Mouse (Mus musculus) layer of hippocampus, adult 9-10 months (tissue): Measurements from ENCODE around the gene Atf6.

Source experiments
- DNase-seq: peaks from one replicate; pipeline ENCODE4 v3.0.0; 2022; ENCODE audit warnings: low spot score

Gene Atf6

DNA sequence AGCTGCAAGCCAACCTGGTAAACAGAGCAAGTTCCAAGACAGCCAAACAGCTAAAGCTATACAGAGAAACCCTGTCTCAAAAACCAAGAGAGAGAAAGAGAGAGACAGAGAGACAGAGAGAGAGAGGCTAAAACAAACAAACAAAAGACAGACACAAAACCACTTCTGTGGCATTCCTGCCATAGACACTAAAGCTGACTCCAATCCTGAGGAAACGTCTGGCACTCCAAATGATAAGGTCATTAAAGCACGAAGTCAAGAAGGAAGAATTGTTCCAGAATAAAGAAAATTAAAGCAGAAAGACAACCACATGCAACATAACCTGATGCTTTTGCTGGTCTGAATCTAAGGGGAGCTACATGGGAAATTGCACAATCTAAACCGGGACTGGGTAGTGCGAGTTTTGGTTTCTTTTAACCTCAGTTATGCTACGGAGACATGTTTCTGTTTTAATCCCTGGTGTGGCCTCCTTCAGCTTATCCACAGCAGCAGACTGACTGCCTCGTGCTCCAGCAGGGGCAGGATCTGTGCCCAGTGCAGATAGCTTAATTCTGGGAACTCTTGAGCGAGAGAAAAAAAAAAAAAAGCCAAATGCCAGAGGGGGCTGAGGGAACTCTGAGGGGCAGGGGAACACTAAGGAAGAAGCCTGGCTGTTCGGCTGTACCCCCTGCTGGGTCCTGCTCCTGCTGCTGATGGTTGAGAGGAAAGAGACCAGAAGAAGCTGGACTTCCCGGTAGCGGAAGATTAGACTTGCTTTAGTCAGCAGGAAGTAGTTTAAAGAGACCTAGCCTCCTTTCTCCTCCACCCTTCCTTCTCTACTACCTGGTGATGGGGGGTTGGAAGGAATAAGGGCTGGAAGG is 21.9 kb downstream of the Atf6 start:
- no peak for DNase-seq

DNA sequence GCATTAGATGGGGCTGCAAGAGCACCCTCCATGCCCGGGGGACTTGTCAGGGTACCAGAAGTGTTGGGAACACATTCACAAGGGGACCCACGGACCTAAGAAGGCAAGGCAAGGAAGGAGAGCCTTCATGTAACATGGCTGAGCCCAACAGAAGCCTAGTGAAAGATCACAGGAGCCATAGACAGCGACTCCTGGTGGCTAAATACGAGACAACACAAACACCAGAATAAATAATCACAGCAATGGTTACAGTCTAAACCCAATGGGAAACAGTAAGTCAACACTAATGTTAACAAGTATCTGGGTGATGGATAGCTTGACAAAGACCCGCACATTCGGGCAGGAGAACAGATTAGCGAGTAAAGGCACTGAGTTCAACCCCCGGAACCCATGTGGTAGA is 23.2 kb downstream of the Atf6 start:
- no peak for DNase-seq

DNA sequence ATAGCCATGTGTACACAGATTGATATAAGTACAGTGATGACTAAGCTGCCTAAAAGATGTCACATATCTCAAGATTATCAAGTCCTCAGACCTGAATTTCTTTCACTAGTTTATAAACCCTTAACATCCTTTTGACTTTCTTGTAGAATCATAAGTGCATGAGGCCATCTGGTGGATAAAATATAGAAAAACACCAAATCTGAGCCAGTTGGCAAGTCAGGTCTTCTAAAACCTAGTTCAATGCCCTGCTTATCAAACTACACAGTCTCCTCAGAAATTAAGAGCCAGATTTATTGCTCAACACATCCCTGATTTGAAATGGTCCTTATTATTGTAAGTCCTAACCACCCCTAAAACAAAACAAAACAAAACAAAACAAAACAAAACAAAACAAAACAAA is 27.9 kb downstream of the Atf6 start:
- peak; percentile 56 for DNase-seq

DNA sequence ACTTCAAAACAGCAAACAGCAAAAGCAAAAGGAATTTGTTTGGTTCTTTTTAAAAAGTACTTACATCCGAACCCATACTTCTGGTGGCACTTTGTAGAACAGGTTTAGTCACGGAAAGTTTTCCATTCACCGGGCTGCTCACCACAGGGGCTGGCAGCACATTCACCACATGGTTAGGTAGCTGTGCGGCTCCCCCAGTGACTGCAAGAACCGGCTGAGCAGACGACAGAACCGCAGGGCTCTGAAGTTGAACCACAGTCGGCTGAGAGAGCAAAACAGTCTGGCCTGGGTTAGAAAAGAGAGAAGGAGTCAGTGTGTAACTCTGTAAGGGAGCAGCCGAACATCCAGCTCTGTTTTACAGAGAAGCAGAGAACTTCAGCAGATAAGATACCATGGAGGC is 32.8 kb downstream of the Atf6 start:
- no peak for DNase-seq

DNA sequence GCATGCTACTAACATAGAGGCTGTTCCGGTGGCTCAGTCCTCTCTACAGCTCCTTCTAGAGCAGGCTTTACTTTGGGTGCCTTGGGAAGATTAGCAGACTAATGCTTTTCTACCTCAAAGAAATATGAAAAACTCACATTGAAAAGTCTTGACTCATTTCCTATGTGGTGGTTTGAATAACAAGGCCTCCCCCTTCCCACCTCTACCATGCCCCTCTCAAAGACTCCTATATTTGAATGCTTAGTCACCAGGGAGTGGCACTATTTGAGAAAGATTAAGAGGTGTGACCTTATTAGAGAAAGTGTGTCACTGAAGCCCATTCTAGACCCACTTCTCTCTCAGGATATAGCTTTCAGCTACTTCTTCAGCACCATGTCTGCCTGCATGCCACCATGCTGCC is 37.8 kb downstream of the Atf6 start:
- DNase-seq = no peak

DNA sequence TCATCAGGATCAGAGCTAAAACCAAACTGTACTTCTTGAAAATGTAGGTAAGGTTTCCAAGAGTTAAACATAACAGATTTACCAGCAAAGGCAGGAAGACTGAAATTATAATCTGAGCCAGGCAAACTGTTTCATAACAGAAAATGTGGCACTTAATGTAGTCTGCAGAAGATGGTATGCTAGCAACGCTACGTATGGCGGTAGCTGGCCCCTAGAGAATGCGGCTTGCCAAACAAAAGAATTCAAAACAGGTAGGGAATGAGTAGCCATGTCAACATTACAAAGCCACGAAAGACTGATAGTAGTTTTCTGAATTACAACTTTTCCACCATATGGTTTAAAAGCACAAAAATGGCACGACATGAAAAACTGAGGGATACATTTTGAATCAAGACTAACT is 38.2 kb downstream of the Atf6 start:
- no peak for DNase-seq

DNA sequence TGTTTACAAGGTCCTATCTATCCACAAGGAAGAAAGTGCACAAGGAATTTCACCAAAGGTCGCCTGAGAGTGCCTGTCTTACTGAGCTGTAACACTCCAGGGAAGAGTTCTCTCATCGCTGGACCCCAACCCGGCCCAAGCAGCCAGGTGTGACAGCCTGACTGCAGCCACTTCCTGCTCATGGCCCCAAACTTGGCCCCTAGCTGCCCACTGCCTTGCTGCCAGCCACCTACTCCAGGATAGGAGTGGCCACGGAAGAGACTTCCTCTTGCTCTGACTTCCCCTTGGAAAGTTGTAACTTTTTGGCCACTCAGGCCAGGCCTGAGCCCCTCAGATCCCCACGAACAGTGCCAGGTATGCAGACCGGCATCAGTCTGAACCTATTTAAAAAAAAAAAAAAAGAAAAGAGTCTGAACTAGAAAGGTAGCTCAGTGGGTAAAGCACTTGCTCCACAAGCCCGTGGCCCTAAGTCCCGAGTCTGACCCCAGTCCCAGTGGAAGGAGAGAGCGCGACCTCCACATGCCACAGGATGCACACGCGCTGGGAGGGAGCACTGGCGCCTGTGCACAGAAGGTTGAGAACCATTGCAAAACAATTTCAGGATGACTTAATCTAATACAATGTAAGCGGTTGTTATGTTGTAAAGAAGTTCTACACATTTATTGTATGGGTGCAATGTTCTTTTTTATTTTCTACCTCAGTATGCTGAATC is 47.3 kb downstream of the Atf6 start:
- no peak for DNase-seq

DNA sequence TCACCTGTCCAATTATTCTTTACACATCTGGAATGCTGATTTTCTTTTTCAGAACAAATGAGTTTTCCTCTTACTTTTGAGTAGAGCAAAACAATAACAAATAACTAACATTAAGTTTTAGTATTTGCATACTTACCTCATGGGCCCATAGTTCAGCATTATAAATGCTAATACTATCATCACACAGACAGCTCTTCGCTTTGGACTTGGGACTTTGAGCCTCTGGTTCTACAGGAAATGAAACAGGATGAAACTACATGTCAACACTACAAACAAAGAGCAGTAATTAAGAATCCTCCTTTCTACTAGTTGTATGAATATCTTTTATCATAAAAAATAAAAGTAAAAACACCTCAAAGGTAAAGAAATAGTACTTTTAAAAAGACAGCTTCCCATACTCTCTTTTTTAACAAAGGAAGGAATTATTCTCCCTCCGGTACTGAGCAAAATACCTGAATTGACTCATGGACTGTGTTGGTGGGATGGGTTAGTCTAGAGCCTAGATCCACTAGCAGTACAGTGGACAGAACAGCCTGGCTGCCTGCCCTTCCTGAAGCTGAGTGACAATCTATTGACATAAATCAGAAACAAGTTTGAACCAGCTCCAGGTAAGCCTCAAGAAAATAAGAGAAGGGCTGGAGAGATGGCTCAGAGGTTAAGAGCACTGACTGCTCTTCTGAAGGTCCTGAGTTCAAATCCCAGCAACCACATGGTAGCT is 52.1 kb downstream of the Atf6 start:
- DNase-seq = no peak

DNA sequence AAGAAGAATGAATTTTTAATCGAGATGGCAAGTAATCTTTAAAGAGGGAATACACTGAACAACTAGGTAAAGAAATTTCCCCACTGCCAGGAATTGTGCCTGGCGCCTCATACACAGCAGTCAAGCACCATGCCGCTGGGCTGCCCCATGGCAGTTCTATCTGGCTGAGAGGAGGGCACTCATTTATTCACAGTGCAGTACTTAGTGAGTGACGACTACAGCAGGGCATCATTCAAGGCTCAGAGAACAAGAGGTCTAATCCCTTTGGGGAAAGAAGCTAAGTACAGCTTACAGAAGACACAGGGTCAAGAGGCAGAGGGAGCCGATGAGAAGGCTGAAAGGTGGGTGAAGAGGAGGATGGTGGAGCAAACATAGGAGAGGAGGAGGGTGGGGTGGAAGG is 54.7 kb downstream of the Atf6 start:
- DNase-seq = no peak

DNA sequence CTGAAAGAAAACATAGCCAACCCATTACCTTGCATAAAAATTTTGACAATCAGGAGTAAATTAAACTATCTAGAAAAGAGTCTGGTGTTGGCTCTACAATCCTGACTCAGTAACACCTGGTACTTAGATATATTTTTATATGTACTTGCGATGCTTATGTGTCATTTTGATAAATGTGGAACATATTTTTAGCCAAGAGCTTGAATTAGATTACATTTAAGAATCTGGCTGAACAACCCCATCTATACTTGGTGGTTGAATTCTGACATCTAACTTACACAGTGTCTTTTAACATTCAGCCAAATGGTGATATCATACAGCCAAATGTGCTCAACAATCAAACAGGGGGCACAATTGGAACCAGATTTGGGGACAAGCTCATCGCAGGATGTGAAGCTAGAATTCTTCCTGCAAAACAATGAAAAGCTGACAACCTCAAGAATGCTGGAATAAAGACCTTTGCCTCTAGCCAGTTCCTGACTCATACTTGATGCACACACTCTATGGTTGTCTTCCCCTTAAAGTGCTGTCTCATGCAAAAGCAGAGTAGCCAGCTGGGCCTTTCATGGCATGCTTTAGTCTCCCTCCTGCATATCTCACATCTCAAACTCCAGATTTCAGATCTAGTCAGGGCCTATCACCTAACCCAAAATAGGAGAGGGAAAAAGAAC is 59.8 kb downstream of the Atf6 start:
- no peak for DNase-seq

DNA sequence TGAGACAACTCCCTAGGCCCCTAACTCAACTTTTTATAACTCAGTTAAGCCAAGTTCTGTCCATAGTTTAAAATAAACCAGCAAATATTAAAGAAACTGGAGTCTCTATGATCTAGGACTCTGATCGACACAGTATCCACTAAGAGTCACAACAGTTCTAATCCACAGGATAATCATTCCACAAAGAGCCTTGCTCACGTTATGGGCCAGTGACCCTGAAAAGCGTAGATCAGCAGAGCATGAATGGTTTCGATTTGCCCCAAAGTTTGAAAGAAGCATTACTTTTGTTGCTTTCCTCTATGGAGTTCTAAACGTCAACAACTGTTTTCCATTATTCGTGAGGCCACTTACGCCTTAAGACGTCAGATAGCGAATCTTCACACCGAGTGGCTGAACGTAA is 62.9 kb downstream of the Atf6 start:
- no peak for DNase-seq

DNA sequence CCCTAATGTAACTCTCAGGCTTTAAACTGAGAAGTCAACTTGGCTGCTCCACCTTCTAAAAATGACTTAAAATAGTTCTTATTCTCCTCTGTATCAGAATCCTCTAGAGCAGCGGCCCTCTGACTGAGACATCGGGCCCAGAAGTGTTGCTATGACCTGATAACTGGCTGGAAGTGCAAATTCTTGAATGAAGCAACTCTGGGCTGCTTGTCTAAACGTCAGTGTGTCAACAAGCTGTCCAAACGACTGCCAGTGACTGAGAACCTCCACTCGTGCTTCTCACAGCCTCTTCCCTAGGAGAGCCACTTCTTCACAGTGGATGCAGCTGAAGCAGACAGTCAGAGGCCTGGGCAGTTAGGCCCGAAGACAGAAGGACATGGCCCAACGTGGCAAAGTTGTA is 64.9 kb downstream of the Atf6 start:
- no peak for DNase-seq

DNA sequence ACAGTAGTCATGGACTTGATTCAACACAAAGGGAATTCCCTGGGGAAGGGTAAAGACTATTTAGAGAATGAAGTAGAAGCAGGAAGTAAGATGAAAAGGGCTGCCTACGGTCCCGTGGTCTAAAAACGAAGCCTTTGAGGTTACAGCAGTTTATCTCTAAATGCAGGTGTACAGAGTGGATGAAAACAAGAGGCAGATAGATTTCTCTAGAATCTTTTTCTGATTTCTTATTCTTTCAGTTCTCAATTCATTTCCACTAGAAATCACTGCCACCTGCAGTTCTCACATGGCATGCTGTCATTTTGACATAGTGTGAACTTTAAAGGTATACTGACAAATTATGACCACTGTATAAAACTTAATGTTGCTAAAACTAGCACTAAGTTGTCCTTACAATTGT is 66.9 kb downstream of the Atf6 start:
- no peak for DNase-seq

DNA sequence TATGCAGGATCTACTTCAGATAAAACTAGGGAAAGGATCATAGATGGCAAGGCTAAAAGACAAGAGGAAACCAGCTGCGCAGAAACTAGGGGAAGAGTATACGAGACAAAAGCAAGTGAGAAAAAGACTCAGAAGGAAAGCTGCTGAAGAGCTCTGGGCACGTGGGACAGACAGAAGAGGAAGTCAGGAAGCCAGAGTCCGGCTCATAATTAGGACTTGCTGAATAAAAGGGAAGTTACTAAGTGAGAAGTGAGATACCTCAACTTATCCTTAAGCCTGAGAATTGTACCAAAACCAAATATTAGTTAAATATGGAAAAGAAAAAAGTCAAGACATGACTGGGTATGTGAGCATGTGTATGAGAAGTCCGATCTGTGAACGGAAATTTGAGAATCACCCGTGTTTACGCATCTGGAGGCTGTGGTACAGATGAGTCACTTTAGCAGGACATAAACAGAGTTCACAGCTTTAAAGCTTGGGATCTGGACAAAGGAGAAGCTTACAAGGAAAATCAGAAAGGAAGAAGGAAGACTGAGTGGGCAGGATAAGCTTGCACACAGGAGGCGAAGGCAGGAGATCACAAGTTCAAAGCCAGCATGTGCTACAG is 71.7 kb downstream of the Atf6 start:
- no peak for DNase-seq

DNA sequence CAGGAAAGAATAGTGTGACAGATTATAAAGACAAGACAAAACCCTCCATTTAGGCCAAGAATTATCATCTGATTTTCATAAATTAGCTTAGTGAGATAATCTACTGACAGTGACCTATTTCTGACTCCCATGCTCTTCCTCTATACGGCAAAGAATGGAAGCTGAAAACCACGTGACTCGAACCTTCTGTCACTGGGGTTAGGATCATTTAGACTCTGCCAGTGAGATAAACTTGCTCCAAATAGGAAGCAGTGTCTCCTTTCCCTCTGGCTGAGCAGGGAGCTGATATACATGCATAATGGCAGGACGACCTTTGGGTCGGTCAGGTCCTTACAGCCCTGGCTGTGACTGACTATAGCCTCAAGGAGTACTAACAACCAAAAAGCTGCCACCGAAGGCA is 76.0 kb downstream of the Atf6 start:
- no peak for DNase-seq

DNA sequence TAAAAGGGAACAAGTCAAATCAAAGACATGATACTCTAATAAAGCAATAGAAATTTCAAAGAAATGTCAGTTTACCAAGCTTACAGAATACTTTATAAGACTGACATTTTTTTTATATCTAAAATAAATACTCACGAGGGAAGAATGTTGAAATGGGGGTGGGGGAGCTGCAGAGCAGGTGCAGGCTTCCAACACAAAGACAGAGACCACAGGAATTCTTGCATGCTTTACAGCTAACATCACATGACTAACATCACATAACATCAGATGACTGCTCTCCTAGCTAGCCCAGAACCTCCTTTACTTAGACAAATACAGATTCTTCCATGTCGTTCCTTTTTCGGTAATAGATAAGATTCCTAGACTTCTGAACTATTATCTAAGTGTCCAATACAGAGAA is 76.6 kb downstream of the Atf6 start:
- DNase-seq = no peak

DNA sequence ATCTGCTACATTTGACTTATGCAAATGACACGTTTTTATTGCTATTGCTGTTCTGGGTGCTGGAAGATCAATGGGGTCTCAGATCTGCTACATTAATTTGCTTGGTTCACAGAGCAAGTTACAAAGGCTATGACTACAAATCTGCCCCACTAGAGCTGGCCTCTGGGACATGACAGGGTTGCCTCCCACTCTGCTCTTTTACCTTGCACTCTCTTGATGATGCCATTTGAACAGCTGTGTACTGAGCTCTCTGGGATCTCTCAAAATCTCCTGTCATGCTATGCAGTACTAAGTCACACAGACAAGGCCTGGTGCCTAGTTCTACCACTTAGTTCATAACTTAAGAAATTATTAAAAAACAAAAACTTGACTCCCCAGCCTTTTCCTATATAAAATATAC is 79.9 kb downstream of the Atf6 start:
- no peak for DNase-seq

DNA sequence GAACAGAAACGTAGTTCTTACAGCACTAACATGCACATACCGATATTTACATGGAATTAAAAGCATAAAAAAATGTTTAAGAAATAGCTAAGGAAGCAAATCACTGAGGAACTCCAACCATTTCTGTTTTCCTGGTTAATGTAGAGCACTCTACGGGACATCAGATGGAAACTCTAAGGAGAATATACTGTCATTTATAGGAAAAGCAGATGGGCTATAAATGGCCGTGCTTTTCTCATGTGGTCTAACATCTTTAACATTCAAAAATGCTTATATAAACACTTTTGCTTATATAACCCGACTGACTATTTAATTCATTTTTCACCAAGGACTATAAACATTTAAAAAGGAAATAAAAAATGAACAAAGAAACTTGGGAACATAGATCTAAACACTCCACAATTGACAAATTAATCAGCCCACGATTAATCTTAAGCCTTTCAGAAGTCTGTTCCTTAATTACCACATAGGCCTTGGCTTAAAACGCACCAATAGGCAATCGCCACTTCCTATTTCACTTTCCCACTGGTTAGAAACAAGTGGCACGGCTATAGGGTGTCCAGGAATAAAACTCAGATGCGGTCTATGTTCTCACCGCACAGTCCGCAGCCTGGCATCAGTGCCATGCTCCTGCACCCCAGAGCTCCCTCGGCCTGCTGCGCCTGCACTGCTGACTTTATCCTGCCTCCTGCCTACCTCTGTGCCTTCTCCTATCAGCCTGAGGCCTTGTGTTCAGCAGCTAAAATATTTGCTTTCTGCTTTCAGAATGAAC is 80.8 kb downstream of the Atf6 start:
- no peak for DNase-seq

DNA sequence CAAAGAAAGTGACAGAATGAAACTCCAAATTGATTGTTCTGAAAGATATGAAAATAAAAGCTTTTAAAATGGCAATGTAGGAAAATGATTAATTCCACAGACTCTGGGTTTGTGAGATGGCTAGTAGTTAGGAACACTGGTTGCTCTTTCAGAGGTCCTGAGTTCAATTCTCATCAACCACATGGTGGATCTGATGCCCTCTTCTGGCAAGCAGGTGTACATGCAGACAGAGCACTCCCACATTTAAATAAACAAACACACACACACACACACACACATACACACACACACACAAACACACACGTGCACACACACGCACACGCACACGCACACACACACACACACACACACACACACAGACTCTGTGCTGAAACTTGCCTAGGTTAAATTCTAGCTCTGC is 89.9 kb downstream of the Atf6 start:
- no peak for DNase-seq

DNA sequence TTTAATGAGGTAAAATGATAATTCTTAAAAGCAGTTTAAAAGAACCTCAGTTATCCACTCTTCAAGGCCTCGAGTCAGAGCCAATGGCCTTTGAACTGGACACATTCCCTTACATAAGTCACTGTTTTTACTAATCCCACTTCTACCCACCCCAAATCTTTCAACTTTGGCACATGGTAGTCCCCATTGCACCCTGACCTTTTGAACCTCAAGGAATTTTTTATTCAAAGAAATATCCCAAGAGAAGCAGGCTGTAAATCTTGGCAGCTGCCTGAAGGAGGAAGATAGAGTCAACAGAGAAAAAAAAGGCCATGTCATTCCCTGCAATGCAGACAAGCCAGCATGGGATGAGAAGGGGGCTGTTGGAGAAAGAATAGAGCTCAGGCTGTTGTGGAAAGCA is 93.1 kb downstream of the Atf6 start:
- no peak for DNase-seq

DNA sequence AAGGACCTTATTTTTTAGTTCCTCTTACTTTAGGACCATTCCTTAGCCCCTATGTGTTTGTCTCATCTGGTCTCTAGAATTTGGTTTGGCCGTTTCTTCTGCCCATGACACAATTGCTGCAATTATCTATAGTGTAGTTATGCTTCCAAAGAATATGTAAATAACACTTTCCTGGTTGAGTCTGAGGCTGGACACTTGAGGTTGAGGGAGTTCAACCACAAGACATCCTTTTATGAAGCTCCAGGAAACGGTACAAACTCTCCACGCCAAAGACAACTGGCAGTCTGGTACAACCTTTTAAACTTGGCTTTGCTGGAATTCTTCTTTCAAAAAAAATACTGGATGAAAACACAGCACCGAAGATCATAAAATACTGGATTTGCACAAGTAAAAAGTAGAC is 94.1 kb downstream of the Atf6 start:
- DNase-seq = no peak
